Mouse (Mus musculus): ENCODE data around the gene Acvr2a.

GRCm38 (mm10) chr2:48950316-48950880 is 136.5 kb downstream of the Acvr2a start:
- no peak for TF ChIP-seq GATA1 (IDR thresholded peaks at IDR 0.05; ENCODE audit: borderline replicate concordance, low read length)
- TF ChIP-seq FLI1 (IDR thresholded peaks at IDR 0.05; ENCODE audit: low read length), result no peak

Measured in megakaryocyte, embryonic 14.5 days (primary cell).